Mouse (Mus musculus): Measurements from ENCODE around the gene Tspan9. TPM values are rescaled to one million over a fixed set of nuclear protein-coding genes. Genes with fewer than 3 reads are reported as not detected.

Tspan9 gene
- polyA plus RNA-seq, 2 experiments: 12.1 to 15.5 TPM

GRCm38 (mm10) chr6:128062784-128063183, 80.6 kb downstream of the Tspan9 start:
- DNase-seq (ENCODE audit: low read depth in 3 of 3, low spot score in 3 of 3): no peak
- H3K27ac ChIP-seq: no peak overlapping the region
- no peak overlapping the region for H3K4me2 ChIP-seq (ENCODE audit: low read depth)
- ATAC-seq (ENCODE audit: insufficient read depth): no peak
- no peaks in the 10 kb centered on the region for H3K36me3 ChIP-seq (replicated peaks; ENCODE audit: control insufficient read depth, insufficient read depth, low read depth)
- no peak for TF ChIP-seq EP300 (IDR thresholded peaks at IDR 0.05; ENCODE audit: low read depth)
- no peak for TF ChIP-seq CTCF (IDR thresholded peaks at IDR 0.05; ENCODE audit: low read depth)
- no peak overlapping the region for H3K9ac ChIP-seq (replicated peaks)
- no peaks in the 10 kb centered on the region for H3K9me3 ChIP-seq (ENCODE audit: control insufficient read depth, low read length)
- WGBS (ENCODE audit: insufficient replicate concordance): 67% methylated on average over 6 of the region's 6 CpGs
- no peaks in the 10 kb centered on the region for H3K27me3 ChIP-seq (ENCODE audit: control insufficient read depth, insufficient read depth, low read length)
- H3K4me3 ChIP-seq (ENCODE audit: insufficient read depth in 1 of 2, low read depth in 2 of 2, low read length in 2 of 2): no peak overlapping the region
- 0 out of 4 replicates have a peak, but pooled peaks cover 0 to 6% of the 10 kb centered on the region in 2 experiments for H3K4me1 ChIP-seq (replicated peaks; ENCODE audit: control insufficient read depth in 2 of 2, insufficient read depth in 2 of 2, low read length in 1 of 2)

DNA sequence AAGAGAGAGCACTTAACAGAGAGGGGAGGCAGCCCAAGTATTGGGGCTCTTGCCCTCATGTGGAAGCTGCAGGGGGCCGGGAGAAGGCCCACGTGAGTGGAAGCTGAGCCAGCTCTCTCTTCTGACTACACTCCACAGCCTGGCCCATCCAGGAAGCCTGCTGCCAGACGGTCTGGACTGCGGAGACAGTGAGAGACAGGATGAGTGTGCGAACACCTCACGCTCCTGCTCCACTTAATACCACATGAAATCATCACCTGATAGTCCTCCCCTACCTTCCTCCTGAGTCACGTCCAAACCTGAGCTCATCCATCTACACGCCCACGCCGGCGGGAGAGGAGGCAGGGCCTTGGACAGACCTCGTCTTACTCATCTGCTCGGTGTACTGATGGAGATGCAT, 81.2 kb downstream of the Tspan9 start:
- Histone ChIP-seq H3K27ac (no peak overlapping the region), H3K4me2 (ENCODE audit: low read depth) (no peak overlapping the region), H3K4me3 (ENCODE audit: insufficient read depth in 1 of 2, low read depth in 2 of 2, low read length in 2 of 2) (no peak overlapping the region), H3K36me3 (replicated peaks; ENCODE audit: control insufficient read depth, insufficient read depth, low read depth) (no peaks in the 10 kb centered on the region), H3K4me1 (replicated peaks; ENCODE audit: control insufficient read depth in 2 of 2, insufficient read depth in 2 of 2, low read length in 1 of 2) (0 out of 4 replicates have a peak, but pooled peaks cover 0 to 6% of the 10 kb centered on the region in 2 experiments), H3K27me3 (ENCODE audit: control insufficient read depth, insufficient read depth, low read length) (no peaks in the 10 kb centered on the region), H3K9ac (replicated peaks) (no peak overlapping the region), H3K9me3 (ENCODE audit: control insufficient read depth, low read length) (no peaks in the 10 kb centered on the region)
- WGBS (ENCODE audit: insufficient replicate concordance): 64% methylated on average over 13 of the region's 13 CpGs
- ATAC-seq (ENCODE audit: insufficient read depth) (no peak), DNase-seq (ENCODE audit: low read depth in 3 of 3, low spot score in 3 of 3) (no peak)
- TF ChIP-seq EP300 (IDR thresholded peaks at IDR 0.05; ENCODE audit: low read depth) (no peak), CTCF (IDR thresholded peaks at IDR 0.05; ENCODE audit: low read depth) (no peak)

- H3K27ac ChIP-seq: no peak overlapping the region
- TF ChIP-seq CTCF (IDR thresholded peaks at IDR 0.05; ENCODE audit: low read depth) (no peak), EP300 (IDR thresholded peaks at IDR 0.05; ENCODE audit: low read depth) (no peak)
- DNase-seq (ENCODE audit: low read depth in 3 of 3, low spot score in 3 of 3) (no peak), ATAC-seq (ENCODE audit: insufficient read depth) (no peak)
- WGBS (ENCODE audit: insufficient replicate concordance): 58% methylated on average over 5 of the region's 5 CpGs
- H3K27me3 ChIP-seq (ENCODE audit: control insufficient read depth, insufficient read depth, low read length): no peaks in the 10 kb centered on the region
- H3K9ac ChIP-seq (replicated peaks): no peak overlapping the region
- H3K4me2 ChIP-seq (ENCODE audit: low read depth): no peak overlapping the region
- H3K4me1 ChIP-seq (replicated peaks; ENCODE audit: control insufficient read depth in 2 of 2, insufficient read depth in 2 of 2, low read length in 1 of 2): 0 out of 4 replicates have a peak, but pooled peaks cover 0 to 3% of the 10 kb centered on the region in 2 experiments
- no peak overlapping the region for H3K4me3 ChIP-seq (ENCODE audit: insufficient read depth in 1 of 2, low read depth in 2 of 2, low read length in 2 of 2)
- H3K9me3 ChIP-seq (ENCODE audit: control insufficient read depth, low read length): no peaks in the 10 kb centered on the region
- no peaks in the 10 kb centered on the region for H3K36me3 ChIP-seq (replicated peaks; ENCODE audit: control insufficient read depth, insufficient read depth, low read depth)
Measured at GRCm38 (mm10) chr6:128061342-128061741, 82.1 kb downstream of the Tspan9 start.

- DNase-seq (ENCODE audit: low read depth in 3 of 3, low spot score in 3 of 3): no peak
- H3K27ac ChIP-seq: no peak overlapping the region
- 59% methylated on average over 9 of the region's 9 CpGs for WGBS (ENCODE audit: insufficient replicate concordance)
- H3K9ac ChIP-seq (replicated peaks): no peak overlapping the region
- H3K36me3 ChIP-seq (replicated peaks; ENCODE audit: control insufficient read depth, insufficient read depth, low read depth): no peaks in the 10 kb centered on the region
- no peak for TF ChIP-seq CTCF (IDR thresholded peaks at IDR 0.05; ENCODE audit: low read depth)
- no peak for TF ChIP-seq EP300 (IDR thresholded peaks at IDR 0.05; ENCODE audit: low read depth)
- ATAC-seq (ENCODE audit: insufficient read depth): no peak
- H3K4me2 ChIP-seq (ENCODE audit: low read depth): no peak overlapping the region
- no peaks in the 10 kb centered on the region for H3K4me1 ChIP-seq (replicated peaks; ENCODE audit: control insufficient read depth in 2 of 2, insufficient read depth in 2 of 2, low read length in 1 of 2)
- H3K9me3 ChIP-seq (ENCODE audit: control insufficient read depth, low read length): no peaks in the 10 kb centered on the region
- no peak overlapping the region for H3K4me3 ChIP-seq (ENCODE audit: insufficient read depth in 1 of 2, low read depth in 2 of 2, low read length in 2 of 2)
- no peaks in the 10 kb centered on the region for H3K27me3 ChIP-seq (ENCODE audit: control insufficient read depth, insufficient read depth, low read length)
Measured at GRCm38 (mm10) chr6:128058570-128058969, 84.8 kb downstream of the Tspan9 start.

GRCm38 (mm10) chr6:128058157-128058556, 85.2 kb downstream of the Tspan9 start:
- TF ChIP-seq CTCF (IDR thresholded peaks at IDR 0.05; ENCODE audit: low read depth) (no peak), EP300 (IDR thresholded peaks at IDR 0.05; ENCODE audit: low read depth) (no peak)
- DNase-seq (ENCODE audit: low read depth in 3 of 3, low spot score in 3 of 3): no peak
- WGBS (ENCODE audit: insufficient replicate concordance): 70% methylated on average over 7 of the region's 7 CpGs

More at GRCm38 (mm10) chr6:128058157-128058556, 85.2 kb downstream of the Tspan9 start:
- Histone ChIP-seq H3K9me3 (ENCODE audit: control insufficient read depth, low read length) (no peaks in the 10 kb centered on the region), H3K36me3 (replicated peaks; ENCODE audit: control insufficient read depth, insufficient read depth, low read depth) (no peaks in the 10 kb centered on the region), H3K27ac (no peak overlapping the region), H3K27me3 (ENCODE audit: control insufficient read depth, insufficient read depth, low read length) (no peaks in the 10 kb centered on the region), H3K9ac (replicated peaks) (no peak overlapping the region), H3K4me3 (ENCODE audit: insufficient read depth in 1 of 2, low read depth in 2 of 2, low read length in 2 of 2) (no peak overlapping the region), H3K4me1 (replicated peaks; ENCODE audit: control insufficient read depth in 2 of 2, insufficient read depth in 2 of 2, low read length in 1 of 2) (no peaks in the 10 kb centered on the region), H3K4me2 (ENCODE audit: low read depth) (no peak overlapping the region)
- no peak for ATAC-seq (ENCODE audit: insufficient read depth)
